Mouse (Mus musculus) neural tube, embryonic 15.5 days (tissue): ENCODE measurements around the gene Ldhal6b. TPM values are rescaled to one million over a fixed set of nuclear protein-coding genes. Genes with fewer than 3 reads are reported as not detected.

Experiments used
- ATAC-seq: fragments of 200-750 bp; cut with Nextera tagmentation; 2 replicates; pipeline ENCODE4 v1.8.0; 2017; ENCODE audit warnings: mild to moderate bottlenecking, moderate TSS enrichment, moderate library complexity; ENCODE audit not compliant: low FRiP score
- H3K27ac ChIP-seq: fragments of 300-500 bp; sonication (generic); replicated peaks from 2 replicates; pipeline ENCODE4 v1.5.1; 2015; ENCODE audit warnings: mild to moderate bottlenecking, inconsistent platforms
- H3K27me3 ChIP-seq: fragments of 300-500 bp; sonication (generic); replicated peaks from 2 replicates; pipeline ENCODE4 v1.6.1; 2015; ENCODE audit warnings: inconsistent platforms
- H3K36me3 ChIP-seq: fragments of 300-500 bp; sonication (generic); 2 replicates; pipeline ENCODE4 v1.6.1; 2015; ENCODE audit warnings: inconsistent platforms
- H3K4me1 ChIP-seq: fragments of 300-500 bp; sonication (generic); 2 replicates; pipeline ENCODE4 v1.6.1; 2015; ENCODE audit warnings: inconsistent platforms
- H3K4me2 ChIP-seq: fragments of 300-500 bp; sonication (generic); 2 replicates; pipeline ENCODE4 v1.6.1; 2015; ENCODE audit warnings: inconsistent platforms, mild to moderate bottlenecking, moderate library complexity
- H3K4me3 ChIP-seq: fragments of 300-500 bp; sonication (generic); replicated peaks from 2 replicates; pipeline ENCODE4 v1.5.1; 2015; ENCODE audit warnings: mild to moderate bottlenecking, inconsistent platforms
- H3K9ac ChIP-seq: fragments of 300-500 bp; sonication (generic); replicated peaks from 2 replicates; pipeline ENCODE4 v1.6.1; 2015; ENCODE audit warnings: mild to moderate bottlenecking, inconsistent platforms
- H3K9me3 ChIP-seq: fragments of 300-500 bp; sonication (generic); replicated peaks from 2 replicates; pipeline ENCODE4 v1.6.1; 2016; ENCODE audit warnings: inconsistent platforms
- WGBS: fragments of 180-500 bp; shearing (Covaris S2); methylation state at CpG from one replicate; pipeline ENCODE4 v1.1.7; 2015; ENCODE audit warnings: mixed read lengths; 5-methylcytosine and 5-hydroxymethylcytosine counted together
- polyA plus RNA-seq: library from polyadenylated mRNA; unstranded; fragments of >200 nt; fragmentation: Nextera tagmentation; extraction: Ambion mirVana; gene quantifications from 2 replicates; pipeline ENCODE4 v1.2.1, GENCODE M21; 2015

Ldhal6b gene
- polyA plus RNA-seq, 1 experiment from 2014 or later: not detected

DNA sequence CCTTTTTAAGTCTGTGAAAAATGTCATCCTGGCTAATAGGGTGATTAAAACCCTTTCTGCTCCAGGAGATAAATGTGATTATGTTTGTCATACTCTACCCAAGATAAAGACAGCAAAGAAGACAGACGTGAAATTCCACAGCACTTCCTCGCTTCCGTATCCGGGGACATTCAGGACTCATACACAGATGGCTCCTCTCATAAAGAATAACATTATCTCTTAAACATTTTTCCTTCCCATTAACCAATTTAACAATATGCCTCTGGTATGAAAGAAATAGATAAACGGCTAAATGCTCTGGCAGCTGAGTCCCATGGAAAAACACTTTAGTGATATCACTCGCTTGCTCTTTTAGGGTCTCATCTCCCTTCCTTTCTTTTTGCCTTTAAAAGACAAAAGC lies 11.5 kb downstream of the Ldhal6b start:
- no peak for ATAC-seq
- WGBS: 53% methylated on average over 6 of the region's 6 CpGs
- no peak overlapping the region for H3K27ac ChIP-seq

DNA sequence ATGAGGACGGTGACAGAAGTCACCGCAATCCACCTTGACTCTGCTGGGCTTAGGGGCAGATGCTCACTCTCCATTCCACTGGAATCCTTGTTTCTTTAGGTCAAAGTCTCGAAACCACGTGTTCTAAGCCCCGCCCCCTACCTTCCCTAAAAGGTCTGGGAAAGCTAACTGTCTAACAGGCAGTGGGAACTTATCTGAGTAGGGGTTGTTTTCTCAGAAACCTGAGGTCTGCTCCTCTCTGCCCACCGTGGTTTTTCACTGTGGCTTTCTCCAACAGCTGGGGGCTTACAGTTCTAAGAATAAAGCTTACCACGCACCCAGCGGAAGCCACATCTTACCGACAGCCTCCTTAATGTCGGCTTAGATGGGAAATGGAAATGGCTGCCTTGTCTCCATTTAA lies 12.0 kb downstream of the Ldhal6b start:
- H3K4me1 ChIP-seq: peaks cover 14% of the 10 kb centered on the region; the same call in 1 of the 2 replicates
- H3K27me3 ChIP-seq: no peaks in the 10 kb centered on the region
- H3K4me3 ChIP-seq: no peak overlapping the region
- no peak overlapping the region for H3K4me2 ChIP-seq
- H3K9me3 ChIP-seq: no peaks in the 10 kb centered on the region
- ATAC-seq: no peak
- WGBS: 44% methylated on average over 10 of the region's 10 CpGs
- 0 out of 2 replicates have a peak, but pooled peaks cover 4% of the 10 kb centered on the region for H3K36me3 ChIP-seq
- no peak overlapping the region for H3K27ac ChIP-seq
- no peak overlapping the region for H3K9ac ChIP-seq

More for the DNA sequence above, 11.5 kb downstream of the Ldhal6b start:
- no peak overlapping the region for H3K9ac ChIP-seq
- H3K27me3 ChIP-seq: no peaks in the 10 kb centered on the region
- no peak overlapping the region for H3K4me2 ChIP-seq
- peaks cover 12% of the 10 kb centered on the region; the same call in 1 of the 2 replicates for H3K4me1 ChIP-seq
- H3K9me3 ChIP-seq: no peaks in the 10 kb centered on the region
- 0 out of 2 replicates have a peak, but pooled peaks cover 4% of the 10 kb centered on the region for H3K36me3 ChIP-seq
- H3K4me3 ChIP-seq: no peak overlapping the region

DNA sequence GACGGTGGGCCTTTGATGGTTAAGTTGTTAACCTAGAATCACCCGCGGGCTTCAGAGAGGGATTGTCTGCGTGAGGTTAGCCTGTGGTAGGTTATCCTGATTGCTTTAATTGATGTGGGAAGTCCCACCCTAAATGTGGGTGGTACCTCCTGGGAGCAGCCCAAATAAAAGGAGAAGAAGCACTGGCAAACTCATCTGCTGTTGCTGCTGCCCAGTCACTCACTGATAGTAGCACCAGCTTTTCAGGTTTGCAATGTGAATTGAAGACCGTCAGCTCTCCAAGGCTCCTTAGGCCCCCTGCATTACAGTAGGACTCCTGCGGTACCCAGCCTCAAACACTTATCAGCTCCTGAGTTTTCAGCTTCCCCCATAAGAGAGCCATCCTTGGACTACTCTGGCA lies 14.7 kb downstream of the Ldhal6b start:
- 78% methylated on average over 6 of the region's 6 CpGs for WGBS
- H3K9ac ChIP-seq: no peak overlapping the region

DNA sequence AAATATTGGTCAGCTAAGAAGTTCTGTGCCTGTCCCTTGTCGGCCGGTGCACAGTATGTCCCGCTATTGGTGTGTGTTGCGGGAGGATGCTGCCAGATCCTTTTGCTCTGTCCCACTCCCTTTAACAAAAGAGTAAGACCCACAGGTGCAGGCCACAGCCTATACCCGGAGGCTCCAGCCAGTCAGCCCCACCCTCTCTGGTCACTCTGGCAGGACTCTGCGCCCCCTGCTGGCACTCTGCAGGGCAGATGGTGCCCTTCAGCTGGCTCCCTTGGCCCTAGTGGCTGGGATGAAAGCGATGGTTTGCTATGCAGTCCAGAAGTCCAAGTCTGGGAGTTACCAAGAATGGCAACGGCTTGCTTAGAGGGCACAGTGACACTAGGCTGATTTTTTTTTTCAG lies 15.9 kb downstream of the Ldhal6b start:
- H3K9ac ChIP-seq: no peak overlapping the region
- WGBS: 24% methylated on average over 8 of the region's 8 CpGs

More for the DNA sequence above, 14.7 kb downstream of the Ldhal6b start:
- no peak overlapping the region for H3K27ac ChIP-seq
- no peaks in the 10 kb centered on the region for H3K36me3 ChIP-seq
- ATAC-seq: no peak
- H3K4me2 ChIP-seq: no peak overlapping the region
- H3K9me3 ChIP-seq: no peaks in the 10 kb centered on the region
- H3K4me3 ChIP-seq: no peak overlapping the region
- H3K4me1 ChIP-seq: peaks cover 14% of the 10 kb centered on the region; the same call in 1 of the 2 replicates
- H3K27me3 ChIP-seq: no peaks in the 10 kb centered on the region

DNA sequence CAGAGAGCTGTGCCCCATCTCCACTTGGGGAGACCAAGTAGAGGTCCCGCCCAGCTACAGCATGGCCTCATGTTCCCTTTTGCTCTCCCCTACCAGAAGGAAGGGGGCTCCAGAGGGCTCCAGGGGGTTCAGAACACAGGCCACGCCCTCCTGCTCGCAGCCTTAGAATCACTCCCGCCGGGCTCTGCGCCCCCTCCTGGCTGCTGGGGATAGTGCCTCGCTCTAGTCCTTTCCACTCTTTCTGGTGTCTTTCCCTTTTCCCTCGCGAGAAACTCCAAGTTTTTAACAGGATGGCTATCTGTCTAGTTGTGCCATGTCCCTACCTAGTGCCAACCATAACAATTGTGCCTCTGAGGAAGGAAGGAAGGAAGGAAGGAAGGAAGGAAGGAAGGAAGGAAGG lies 16.5 kb downstream of the Ldhal6b start:
- peaks cover 6% of the 10 kb centered on the region; the same call in 1 of the 2 replicates for H3K27me3 ChIP-seq
- H3K9ac ChIP-seq: no peak overlapping the region
- 6% methylated on average over 9 of the region's 9 CpGs for WGBS
- H3K4me2 ChIP-seq: peak overlapping the region; percentile 35; the same call in 1 of the 2 replicates
- H3K4me3 ChIP-seq: no peak overlapping the region
- ATAC-seq: peak; percentile 36; the same call in 1 of the 2 replicates
- no peaks in the 10 kb centered on the region for H3K9me3 ChIP-seq
- H3K4me1 ChIP-seq: peaks cover 21% of the 10 kb centered on the region
- no peak overlapping the region for H3K27ac ChIP-seq
- no peaks in the 10 kb centered on the region for H3K36me3 ChIP-seq

More for the DNA sequence above, 15.9 kb downstream of the Ldhal6b start:
- Histone ChIP-seq H3K9me3 (no peaks in the 10 kb centered on the region), H3K36me3 (no peaks in the 10 kb centered on the region), H3K27me3 (peaks cover 6% of the 10 kb centered on the region; the same call in 1 of the 2 replicates), H3K4me3 (no peak overlapping the region), H3K27ac (no peak overlapping the region), H3K4me1 (peaks cover 16% of the 10 kb centered on the region; the same call in 1 of the 2 replicates), H3K4me2 (peak overlapping the region; percentile 35)
- ATAC-seq: peak; percentile 43; the same call in 1 of the 2 replicates

GRCm38 (mm10) chr17:5401288-5401687 lies 17.3 kb downstream of the Ldhal6b start:
- Histone ChIP-seq H3K9me3 (no peaks in the 10 kb centered on the region), H3K4me3 (no peak overlapping the region), H3K4me1 (peaks cover 22% of the 10 kb centered on the region), H3K9ac (no peak overlapping the region), H3K27me3 (peaks cover 6% of the 10 kb centered on the region; the same call in 1 of the 2 replicates), H3K36me3 (no peaks in the 10 kb centered on the region), H3K4me2 (no peak overlapping the region), H3K27ac (no peak overlapping the region)
- no peak for ATAC-seq
- WGBS: 93% methylated on average over 10 of the region's 10 CpGs

GRCm38 (mm10) chr17:5400435-5401090 lies 18.0 kb downstream of the Ldhal6b start:
- 79% methylated on average over 14 of the region's 14 CpGs for WGBS
- H3K27me3 ChIP-seq: peaks cover 6% of the 10 kb centered on the region; the same call in 1 of the 2 replicates
- H3K36me3 ChIP-seq: no peaks in the 10 kb centered on the region
- H3K27ac ChIP-seq: no peak overlapping the region
- no peak for ATAC-seq
- no peak overlapping the region for H3K4me2 ChIP-seq
- no peaks in the 10 kb centered on the region for H3K9me3 ChIP-seq
- no peak overlapping the region for H3K9ac ChIP-seq
- H3K4me3 ChIP-seq: no peak overlapping the region
- H3K4me1 ChIP-seq: peaks cover 22% of the 10 kb centered on the region

DNA sequence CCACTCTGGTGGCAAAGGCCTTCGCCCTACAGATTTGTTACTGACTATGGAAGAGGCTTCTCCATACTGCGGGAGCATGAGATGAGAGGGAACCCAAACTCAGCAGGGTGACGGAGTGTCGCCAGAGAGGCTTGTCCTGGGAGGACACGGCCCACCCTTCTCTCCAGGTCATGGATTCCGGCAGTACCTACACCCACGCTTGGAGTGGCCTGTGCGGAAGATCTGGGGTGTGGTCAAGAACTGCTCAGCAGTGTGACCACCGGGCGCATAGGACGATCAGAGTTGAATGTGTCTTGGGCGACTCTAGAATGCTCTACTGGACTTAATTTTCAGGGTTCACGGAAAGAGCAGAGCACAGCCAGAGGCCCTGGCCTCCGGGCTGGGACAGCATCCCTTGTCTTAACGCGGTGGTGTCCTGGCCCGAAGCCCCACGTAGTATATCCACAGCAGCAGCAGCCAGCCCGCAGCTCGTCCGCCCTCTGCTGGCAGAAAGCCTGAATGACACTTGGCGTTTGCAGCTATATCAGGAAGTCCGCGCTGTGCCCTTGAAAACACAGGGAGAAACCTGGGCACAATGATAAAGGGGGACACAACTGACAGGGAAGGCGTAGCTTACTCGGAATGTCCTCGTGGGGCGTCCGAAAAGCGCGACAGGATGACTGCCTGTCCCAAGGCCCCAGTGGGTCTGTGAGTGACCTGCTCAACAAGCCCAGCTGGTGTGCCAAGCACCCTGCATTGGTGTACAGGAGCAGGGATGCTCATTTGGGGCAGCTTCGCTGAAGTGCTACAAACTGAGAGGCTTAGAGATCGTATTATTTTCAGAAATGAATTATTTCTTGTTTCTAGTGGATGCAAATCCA lies 21.2 kb downstream of the Ldhal6b start:
- H3K4me1 ChIP-seq: peaks cover 13% of the 10 kb centered on the region
- no peak overlapping the region for H3K27ac ChIP-seq
- H3K9ac ChIP-seq: no peak overlapping the region
- ATAC-seq: peak; percentile 86
- H3K4me2 ChIP-seq: peak overlapping the region; percentile 29
- peaks cover 6% of the 10 kb centered on the region; the same call in 1 of the 2 replicates for H3K27me3 ChIP-seq
- no peaks in the 10 kb centered on the region for H3K36me3 ChIP-seq
- no peak overlapping the region for H3K4me3 ChIP-seq
- H3K9me3 ChIP-seq: no peaks in the 10 kb centered on the region
- WGBS: 31% methylated on average over 33 of the region's 33 CpGs

- Histone ChIP-seq H3K4me1 (peaks cover 8% of the 10 kb centered on the region), H3K9ac (no peak overlapping the region), H3K27me3 (peaks cover 6% of the 10 kb centered on the region; the same call in 1 of the 2 replicates), H3K4me3 (no peak overlapping the region), H3K27ac (no peak overlapping the region), H3K36me3 (no peaks in the 10 kb centered on the region), H3K4me2 (no peak overlapping the region), H3K9me3 (no peaks in the 10 kb centered on the region)
- no peak for ATAC-seq
- 73% methylated on average over 5 of the region's 5 CpGs for WGBS
Measured at GRCm38 (mm10) chr17:5396213-5396612, 22.4 kb downstream of the Ldhal6b start.

DNA sequence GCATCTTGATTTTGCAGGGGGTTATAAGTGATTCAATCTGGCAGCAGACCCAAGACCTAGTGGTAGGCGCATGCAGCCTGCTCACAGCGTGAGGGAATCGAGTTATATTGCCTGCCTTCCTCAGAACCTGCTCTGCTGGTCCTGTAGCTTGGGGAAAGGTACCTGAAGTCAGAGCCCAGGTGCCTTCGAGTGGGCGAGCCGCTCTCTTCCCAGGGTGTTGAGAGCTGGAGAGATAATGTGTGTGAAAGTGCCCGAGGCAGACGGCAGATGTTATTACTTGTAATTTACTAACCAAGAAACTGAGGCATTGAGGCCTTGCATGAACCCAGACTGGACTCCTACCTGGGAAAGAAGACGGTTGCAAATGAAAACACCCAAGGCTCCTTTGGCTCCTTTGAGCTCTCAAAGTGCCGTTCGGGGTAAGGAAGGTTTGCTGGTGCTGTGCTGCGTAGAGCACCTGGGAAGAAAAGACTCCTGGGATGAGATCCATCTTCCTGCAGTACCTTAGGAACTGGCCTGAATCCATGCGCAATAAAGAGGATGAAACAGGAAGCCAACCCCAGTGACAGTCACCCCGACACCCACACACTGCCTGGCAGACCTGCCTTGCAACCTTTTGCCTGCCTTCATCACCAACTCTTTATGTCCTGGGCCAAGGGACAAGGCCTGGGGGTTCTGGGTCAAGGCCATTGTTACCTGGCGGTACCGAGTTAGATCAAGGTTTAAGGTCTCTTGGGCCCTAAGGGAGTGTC lies 22.9 kb downstream of the Ldhal6b start:
- no peak for ATAC-seq

GRCm38 (mm10) chr17:5390682-5391081 lies 27.9 kb downstream of the Ldhal6b start:
- no peaks in the 10 kb centered on the region for H3K36me3 ChIP-seq
- H3K27ac ChIP-seq: peak overlapping the region; percentile 60
- H3K27me3 ChIP-seq: no peaks in the 10 kb centered on the region
- 46% methylated on average over 10 of the region's 10 CpGs for WGBS
- no peak for ATAC-seq
- peaks cover 13% of the 10 kb centered on the region for H3K4me1 ChIP-seq
- no peaks in the 10 kb centered on the region for H3K9me3 ChIP-seq
- no peak overlapping the region for H3K4me3 ChIP-seq
- no peak overlapping the region for H3K4me2 ChIP-seq
- no peak overlapping the region for H3K9ac ChIP-seq

More for the DNA sequence above, 22.9 kb downstream of the Ldhal6b start:
- peaks cover 6% of the 10 kb centered on the region; the same call in 1 of the 2 replicates for H3K27me3 ChIP-seq
- 87% methylated on average over 16 of the region's 16 CpGs for WGBS
- H3K9ac ChIP-seq: no peak overlapping the region
- no peak overlapping the region for H3K27ac ChIP-seq
- no peaks in the 10 kb centered on the region for H3K36me3 ChIP-seq
- peaks cover 10% of the 10 kb centered on the region for H3K4me1 ChIP-seq
- no peak overlapping the region for H3K4me3 ChIP-seq
- H3K4me2 ChIP-seq: no peak overlapping the region
- H3K9me3 ChIP-seq: no peaks in the 10 kb centered on the region
